Mouse (Mus musculus) heart, adult 9 months (tissue): ENCODE measurements around the gene Tnrc18.
A peak's percentile ranks its signal among the peaks of the same experiment; 100 is the strongest.

Experiments
- DNase-seq, 2 experiments: peaks; one replicate each; pipeline ENCODE4 v3.0.0; 2022; ENCODE audit warnings: low spot score in 2 of 2

Tnrc18 gene

DNA sequence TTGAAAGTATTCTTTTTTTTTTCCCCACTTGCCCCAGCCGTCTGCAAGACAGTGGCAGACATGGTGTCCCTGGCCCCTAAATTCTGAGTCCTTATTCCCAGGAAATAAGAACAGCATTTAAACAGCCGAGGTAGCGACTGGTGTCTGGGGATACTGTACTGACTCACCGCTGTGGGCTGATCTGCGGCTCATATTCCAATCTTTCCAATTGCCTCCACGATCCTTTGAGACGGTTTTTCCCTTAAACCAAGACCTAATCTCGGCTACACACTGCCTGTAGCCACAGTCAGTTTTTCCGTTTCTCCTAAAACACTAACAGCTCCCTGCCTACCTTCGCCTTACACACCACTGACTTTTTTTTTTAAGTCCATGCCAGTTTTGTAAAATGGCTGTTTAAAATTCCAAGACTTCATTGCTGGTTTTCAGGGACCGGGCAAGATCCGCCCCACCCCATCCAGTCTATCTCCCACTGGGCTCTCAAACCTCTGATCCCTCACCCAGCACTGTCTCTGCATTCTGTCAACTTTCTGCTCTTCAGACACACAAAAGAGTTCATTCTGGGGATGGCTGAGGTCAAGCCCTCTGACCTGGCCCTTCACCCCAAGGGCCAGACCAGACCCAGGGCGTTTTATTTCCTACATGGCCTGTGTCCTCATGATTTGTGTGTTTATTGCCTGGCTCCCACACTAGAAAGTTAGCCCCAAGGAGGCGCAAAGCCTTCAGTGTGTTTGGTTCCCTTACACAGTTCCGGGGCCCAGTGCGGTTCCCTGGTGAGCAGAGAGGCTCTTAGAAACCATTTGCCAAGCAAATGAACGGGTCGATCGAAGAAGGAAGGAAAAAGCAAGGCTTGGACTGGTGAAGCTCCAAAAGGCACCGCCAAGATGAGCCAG is 6.5 kb downstream of the Tnrc18 start:
- no peak for DNase-seq

- DNase-seq = no peak
These were observed 9.8 kb downstream of the Tnrc18 start for GRCm38 (mm10) chr5:142807661-142808060.

DNA sequence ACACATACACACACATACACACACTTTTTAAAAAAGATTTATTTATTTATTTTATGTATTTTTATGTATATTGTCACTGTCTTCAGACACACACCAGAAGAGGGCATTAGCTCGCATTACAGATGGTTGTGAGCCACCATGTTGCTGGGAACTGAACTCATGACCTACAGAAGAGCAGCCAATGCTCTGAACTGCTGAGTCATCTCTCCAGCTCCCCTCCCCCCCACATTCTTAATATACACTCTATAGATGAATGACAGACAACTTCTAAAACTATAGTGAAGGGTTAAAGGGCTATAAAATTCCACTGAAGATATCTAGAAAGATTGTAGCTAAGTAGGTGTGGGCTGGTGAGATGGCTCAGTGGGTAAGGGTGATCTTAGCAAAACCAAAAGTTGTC is 13.7 kb downstream of the Tnrc18 start:
- no peak for DNase-seq

DNA sequence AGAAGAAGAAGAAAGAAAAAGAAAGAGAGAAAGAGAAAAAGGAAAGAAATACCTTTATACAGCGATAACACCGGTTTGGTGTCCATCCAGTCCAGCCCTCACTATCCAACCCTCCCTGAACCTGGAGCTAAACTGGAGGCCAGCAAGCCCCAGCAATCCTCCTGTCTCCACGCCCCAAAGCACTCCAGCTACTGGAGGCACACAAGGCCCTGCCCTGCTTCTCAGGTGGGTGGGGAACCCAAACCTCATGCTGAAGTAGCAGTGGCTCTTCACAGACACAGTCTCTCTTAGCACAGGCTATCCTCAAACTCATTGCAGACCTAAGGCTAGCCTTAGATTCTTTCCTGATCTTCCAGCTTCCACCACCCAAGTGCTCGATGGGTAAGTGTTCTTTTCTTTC is 14.6 kb downstream of the Tnrc18 start:
- DNase-seq = no peak

- no peak for DNase-seq
These were observed 15.5 kb downstream of the Tnrc18 start for GRCm38 (mm10) chr5:142801977-142802376.

GRCm38 (mm10) chr5:142800656-142801055 is 16.8 kb downstream of the Tnrc18 start:
- DNase-seq = no peak

GRCm38 (mm10) chr5:142800198-142800597 is 17.3 kb downstream of the Tnrc18 start:
- DNase-seq = no peak

GRCm38 (mm10) chr5:142799259-142799658 is 18.2 kb downstream of the Tnrc18 start:
- no peak for DNase-seq

DNA sequence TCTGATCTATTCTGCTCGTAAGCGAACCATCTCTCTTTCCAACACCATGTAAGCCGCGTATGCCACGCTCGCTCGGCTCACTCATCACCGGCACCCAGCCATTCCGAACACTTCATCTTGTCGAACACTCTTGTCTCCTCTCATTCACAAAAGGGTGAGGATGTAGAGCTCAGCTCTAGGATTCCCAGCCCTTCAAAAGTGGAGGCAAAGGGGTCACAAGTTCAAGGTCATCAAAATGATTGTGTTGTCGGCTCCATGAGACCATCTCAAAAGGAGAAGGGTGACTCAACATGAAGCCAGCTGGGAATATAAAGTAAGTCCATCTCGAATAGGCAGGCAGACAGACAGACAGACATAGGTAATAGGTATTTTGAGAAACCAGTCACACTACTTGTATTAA is 19.3 kb downstream of the Tnrc18 start:
- DNase-seq = no peak

DNA sequence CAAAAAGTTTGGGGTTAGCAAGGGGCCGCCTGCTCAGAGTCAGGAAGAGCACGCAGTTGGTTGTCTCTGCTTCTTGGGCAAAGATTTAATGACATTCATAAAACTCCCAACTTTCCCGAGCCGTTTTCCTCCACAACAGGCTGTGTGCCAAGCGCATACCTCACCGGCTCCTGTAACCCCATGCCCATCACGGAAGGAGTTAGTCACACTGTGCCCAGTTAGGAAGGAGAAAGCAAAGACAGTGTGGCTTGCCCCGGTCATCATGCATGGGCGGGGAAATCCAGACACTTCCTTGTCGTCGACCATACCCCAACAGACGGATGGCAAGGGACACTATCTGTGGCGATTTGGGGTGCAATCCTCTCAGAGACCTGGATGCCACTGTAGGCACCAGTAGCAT is 19.8 kb downstream of the Tnrc18 start:
- no peak for DNase-seq

GRCm38 (mm10) chr5:142796921-142797320 is 20.5 kb downstream of the Tnrc18 start:
- DNase-seq = no peak

- DNase-seq = peak; percentile 56 to 74
These were observed 22.9 kb downstream of the Tnrc18 start for GRCm38 (mm10) chr5:142794582-142794981.

DNA sequence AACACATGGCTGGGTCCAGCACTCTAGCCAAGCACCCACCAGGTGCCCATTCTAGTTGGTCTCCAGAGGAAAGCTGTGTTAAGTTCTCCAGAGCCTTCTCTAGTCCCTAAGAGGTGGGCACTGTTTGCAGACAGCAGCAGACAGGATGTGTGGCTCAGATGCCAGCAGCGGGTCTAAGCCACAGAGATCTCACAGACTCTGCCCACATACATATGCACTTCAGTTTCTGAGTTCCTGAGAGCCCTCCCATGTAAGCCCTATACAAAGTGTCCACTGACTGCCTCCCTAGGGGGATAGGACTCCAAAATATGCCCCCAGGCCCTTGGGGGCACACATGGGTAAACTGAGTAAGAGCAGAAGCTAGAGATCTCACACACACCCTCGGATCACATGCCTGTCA is 23.3 kb downstream of the Tnrc18 start:
- no peak for DNase-seq

DNA sequence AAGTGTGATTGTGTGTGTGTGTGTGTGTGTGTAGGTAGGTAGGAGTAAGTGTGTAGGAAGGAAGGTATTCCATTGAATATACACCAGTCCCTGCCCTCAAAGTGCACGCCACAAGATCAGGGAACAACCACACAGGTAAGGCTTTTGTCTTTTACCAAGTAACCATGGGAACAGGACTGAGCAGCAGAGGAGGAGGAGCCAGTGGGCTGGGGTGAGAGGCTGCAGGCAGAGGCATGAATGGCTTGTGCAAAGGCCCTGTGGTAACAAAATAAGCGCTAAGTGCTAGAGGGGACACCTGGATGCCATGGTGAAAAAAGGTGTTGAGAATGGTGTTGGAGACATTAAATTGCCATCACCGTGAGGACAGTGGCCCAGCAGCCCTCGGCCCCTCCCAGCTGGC is 24.9 kb downstream of the Tnrc18 start:
- DNase-seq = no peak

- no peak for DNase-seq
These were observed 29.2 kb downstream of the Tnrc18 start for GRCm38 (mm10) chr5:142788279-142788678.

DNA sequence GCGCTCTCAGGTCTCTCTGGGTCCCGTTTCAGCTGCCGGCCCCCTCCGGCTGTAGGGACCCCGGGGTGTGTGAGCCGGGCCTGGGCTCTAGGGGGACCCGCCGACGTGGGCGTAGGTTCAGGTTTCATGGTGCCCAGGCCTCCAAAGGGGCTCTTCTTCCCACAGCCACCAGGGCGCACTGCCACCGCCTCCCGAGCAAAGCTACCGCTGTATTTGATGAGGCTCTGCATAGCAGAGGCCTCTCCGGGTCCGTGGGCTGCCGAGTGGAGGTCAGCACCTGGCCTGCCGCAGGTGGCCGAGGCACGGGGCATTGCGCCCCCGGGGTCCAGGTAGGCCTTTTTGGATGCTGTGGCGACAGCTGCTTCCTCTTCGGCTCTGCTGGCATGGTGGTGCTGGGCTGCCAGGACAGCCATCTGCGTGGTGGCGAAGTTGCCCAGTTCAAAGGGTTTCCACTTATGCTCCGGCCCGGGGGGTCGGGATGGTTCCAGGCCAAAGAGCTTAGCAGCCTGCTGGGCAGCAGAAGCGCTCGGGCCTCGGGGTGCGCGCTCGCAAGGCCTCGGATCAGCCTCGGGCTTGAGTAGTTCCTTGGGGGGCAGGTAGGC is 30.1 kb downstream of the Tnrc18 start:
- no peak for DNase-seq

- DNase-seq = no peak
These were observed 30.8 kb downstream of the Tnrc18 start for GRCm38 (mm10) chr5:142786709-142787108.

DNA sequence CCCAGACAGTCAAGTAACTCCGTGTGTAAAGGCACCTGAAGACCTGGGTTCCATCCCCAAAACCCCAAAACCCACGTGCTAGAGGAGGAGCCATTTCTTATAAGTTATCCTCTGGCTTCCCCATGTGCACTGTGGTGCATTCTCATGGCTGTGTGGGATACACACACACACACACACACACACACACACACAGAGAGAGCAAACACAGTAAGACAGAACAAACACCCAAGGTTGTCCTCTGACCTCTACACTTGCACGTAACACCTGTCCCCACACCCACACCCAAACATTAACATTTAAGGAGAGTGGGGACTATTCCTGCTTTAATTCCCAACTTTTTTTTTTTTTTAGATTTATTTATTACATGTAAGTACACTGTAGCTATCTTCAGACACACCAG is 31.2 kb downstream of the Tnrc18 start:
- no peak for DNase-seq

GRCm38 (mm10) chr5:142783142-142783540 is 34.3 kb downstream of the Tnrc18 start:
- peak; percentile 49 to 57 for DNase-seq

DNA sequence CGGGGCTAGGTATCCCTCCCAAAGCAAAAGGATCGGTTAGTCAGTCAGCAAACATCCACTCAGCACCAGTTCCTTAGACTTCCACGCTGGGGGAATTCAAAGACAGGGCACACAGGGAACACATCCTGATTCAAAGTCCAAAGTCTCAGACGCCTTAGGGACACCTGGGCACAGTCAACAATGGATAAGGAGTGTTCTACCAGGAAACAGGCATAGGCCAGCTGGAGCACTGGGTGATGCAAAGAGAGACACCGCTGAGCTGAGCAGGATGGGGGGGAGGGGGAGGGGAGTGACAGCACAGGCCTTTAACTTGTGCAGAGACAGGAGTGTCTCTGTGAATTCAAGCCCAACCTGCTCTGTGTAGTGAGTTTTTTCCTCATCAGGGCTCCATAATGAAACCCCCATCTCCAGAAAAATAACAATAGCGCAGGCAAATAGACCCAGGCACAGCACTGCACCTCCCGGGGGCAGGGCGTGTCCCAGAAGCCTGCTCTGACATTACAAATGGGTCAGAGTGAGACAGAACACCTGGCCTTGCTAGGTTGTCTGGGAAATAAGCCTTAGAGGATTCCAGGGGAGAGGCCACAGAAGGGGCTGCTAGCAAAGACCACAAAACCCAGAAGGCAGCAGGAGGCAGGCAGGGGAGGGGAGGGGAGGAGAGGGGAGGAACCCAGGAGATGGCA is 34.9 kb downstream of the Tnrc18 start:
- DNase-seq = no peak

DNA sequence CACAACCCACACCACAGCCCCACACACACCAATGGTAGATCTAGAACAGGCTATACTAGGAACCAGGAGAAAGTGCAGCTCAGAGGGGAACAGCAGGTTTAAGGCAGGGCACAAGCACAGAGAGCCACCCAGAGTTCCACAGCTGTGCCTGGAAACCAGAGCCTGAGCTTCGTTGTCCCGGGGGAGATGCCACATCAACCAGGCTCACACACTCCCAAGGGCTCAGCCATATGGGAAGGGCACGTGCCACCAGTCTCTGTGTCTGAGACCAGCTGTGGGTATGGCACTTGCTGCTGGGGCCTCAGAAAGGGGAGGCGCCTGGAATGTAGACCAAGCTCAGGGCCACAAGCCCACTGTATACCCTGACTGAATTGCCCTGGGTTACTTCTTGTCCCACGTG is 36.9 kb downstream of the Tnrc18 start:
- no peak for DNase-seq

GRCm38 (mm10) chr5:142778871-142779270 is 38.6 kb downstream of the Tnrc18 start:
- DNase-seq = no peak

DNA sequence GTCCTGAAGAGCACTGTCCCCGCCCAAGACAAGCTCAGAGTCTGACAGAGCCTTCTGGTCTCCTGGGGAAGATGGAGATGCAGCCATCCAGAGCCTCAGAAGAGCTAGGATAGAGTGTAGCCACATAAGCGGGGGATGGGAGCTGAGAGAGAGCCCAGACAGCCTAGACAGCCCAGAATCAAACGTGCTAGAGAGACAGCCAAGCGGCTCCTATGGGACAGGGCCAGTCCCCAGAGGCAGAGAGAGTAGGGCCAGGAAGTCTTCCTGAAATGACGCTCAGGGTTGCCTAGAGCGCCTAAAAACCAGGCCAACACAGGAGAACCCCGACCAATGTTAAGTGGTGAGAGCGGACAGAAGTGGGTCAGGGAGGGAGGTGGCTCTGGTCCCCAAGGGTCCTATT is 39.3 kb downstream of the Tnrc18 start:
- peak; percentile 35 to 49 for DNase-seq
